Mouse (Mus musculus): ENCODE results near the gene Col6a1.

DNA sequence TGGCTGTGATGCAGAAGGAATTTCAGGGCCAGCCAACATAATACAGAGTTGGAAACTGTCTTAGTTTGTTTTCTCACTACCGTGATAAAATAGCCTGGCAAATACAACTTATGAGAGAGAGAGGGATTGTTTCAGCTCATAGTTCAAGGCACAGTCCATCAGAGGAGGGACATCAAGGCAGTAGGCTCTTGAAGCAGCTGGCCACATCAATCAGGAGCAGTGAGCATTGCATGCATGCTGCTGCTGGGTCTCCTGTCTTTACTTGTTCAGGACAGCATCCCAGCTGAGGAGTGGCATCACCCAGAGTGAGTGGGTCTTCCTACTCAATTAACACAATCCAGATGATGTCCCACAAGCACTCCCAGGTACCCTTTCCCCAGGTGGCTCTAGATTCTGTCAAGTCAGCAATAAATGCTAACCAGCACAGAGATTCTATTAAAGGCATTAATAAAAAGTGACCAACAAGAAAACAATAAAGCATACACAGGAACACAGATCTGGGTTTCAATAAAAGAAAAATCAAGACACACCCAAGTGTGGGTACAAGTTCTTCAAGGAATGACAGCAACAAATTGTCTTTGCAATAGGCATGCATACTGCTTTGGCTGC is 58.7 kb downstream of the Col6a1 start:
- no peak for TF ChIP-seq GATA1 (IDR thresholded peaks at IDR 0.05; ENCODE audit: borderline replicate concordance, low read length)
- TF ChIP-seq FLI1 (IDR thresholded peaks at IDR 0.05; ENCODE audit: low read length), result no peak
